Mouse (Mus musculus) neural tube, embryonic 14.5 days (tissue): ENCODE results near the gene Akap11. TPM values are rescaled to one million over a fixed set of nuclear protein-coding genes. Genes with fewer than 3 reads are reported as not detected.
"Not testable (repeated sequence)": the region's sequence is repeated elsewhere in the genome, so short reads cannot be mapped to it uniquely, and the experiment has no call there.

ENCODE experiments used
- ATAC-seq: fragments of 200-750 bp; cut with Nextera tagmentation; 2 replicates; pipeline ENCODE4 v1.8.0; 2017; ENCODE audit warnings: low read depth, mild to moderate bottlenecking, moderate TSS enrichment, moderate library complexity
- H3K27ac ChIP-seq: fragments of 300-500 bp; sonication (generic); 2 replicates; pipeline ENCODE4 v1.5.1; 2014; ENCODE audit warnings: low read depth, mild to moderate bottlenecking, control low read depth, low read length, moderate library complexity, mixed read lengths
- H3K27me3 ChIP-seq: fragments of 300-500 bp; sonication (generic); 2 replicates; pipeline ENCODE4 v1.6.1; 2014; ENCODE audit warnings: low read length; ENCODE audit not compliant: control insufficient read depth, insufficient read depth
- H3K36me3 ChIP-seq: fragments of 300-500 bp; sonication (generic); 2 replicates; pipeline ENCODE4 v1.6.1; 2014; ENCODE audit warnings: low read length, mixed read lengths; ENCODE audit not compliant: control insufficient read depth, insufficient read depth
- H3K4me1 ChIP-seq: fragments of 300-500 bp; sonication (generic); 2 replicates; pipeline ENCODE4 v1.6.1; 2014; ENCODE audit warnings: low read length; ENCODE audit not compliant: control insufficient read depth, insufficient read depth
- H3K4me2 ChIP-seq: fragments of 300-500 bp; sonication (generic); 2 replicates; pipeline ENCODE4 v1.6.1; 2014; ENCODE audit warnings: mild to moderate bottlenecking, low read depth, low read length, control low read depth
- H3K4me3 ChIP-seq: fragments of 300-500 bp; sonication (generic); 2 replicates; pipeline ENCODE4 v1.5.1; 2014; ENCODE audit warnings: low read depth, low read length, control low read depth, mixed read lengths
- H3K9ac ChIP-seq: fragments of 300-500 bp; sonication (generic); replicated peaks from 2 replicates; pipeline ENCODE4 v1.6.1; 2014; ENCODE audit warnings: low read depth, mild to moderate bottlenecking, control low read depth, low read length, mixed read lengths
- H3K9me3 ChIP-seq: fragments of 300-500 bp; sonication (generic); 2 replicates; pipeline ENCODE4 v1.6.1; 2016; ENCODE audit warnings: low read length; ENCODE audit not compliant: control insufficient read depth
- whole genome bisulfite sequencing: fragments of 180-500 bp; shearing (Covaris S2); extraction: QIAGEN DNeasy Blood & Tissue Kit; methylation state at CpG from one replicate; pipeline ENCODE4 v1.1.7; 2014; 5-methylcytosine and 5-hydroxymethylcytosine counted together
- polyA plus RNA-seq: library from polyadenylated mRNA; unstranded; fragments of >200 nt; fragmentation: Nextera tagmentation; extraction: Ambion mirVana; gene quantifications from 2 replicates; pipeline ENCODE4 v1.2.1, GENCODE M21; 2014

Gene Akap11
- polyA plus RNA-seq, 1 experiment from 2014 or later = 40.3 TPM

- H3K27ac ChIP-seq = no peak overlapping the region
- ATAC-seq = no peak
- 94% methylated on average over 8 of the region's 8 CpGs for WGBS
- H3K4me2 ChIP-seq = no peak overlapping the region
- H3K9me3 ChIP-seq = no peaks in the 10 kb centered on the region
- H3K36me3 ChIP-seq = no peaks in the 10 kb centered on the region
- no peak overlapping the region for H3K4me3 ChIP-seq
- no peaks in the 10 kb centered on the region for H3K4me1 ChIP-seq
- H3K27me3 ChIP-seq = no peaks in the 10 kb centered on the region
- H3K9ac ChIP-seq = no peak overlapping the region
These were observed 22.4 kb upstream of the Akap11 start for GRCm38 (mm10) chr14:78559042-78559441.

GRCm38 (mm10) chr14:78554830-78555229, 18.2 kb upstream of the Akap11 start:
- H3K27me3 ChIP-seq, ATAC-seq, H3K4me2 ChIP-seq, H3K4me3 ChIP-seq, H3K9ac ChIP-seq, H3K27ac ChIP-seq, H3K36me3 ChIP-seq, H3K4me1 ChIP-seq, H3K9me3 ChIP-seq: not testable (repeated sequence)
- 52% methylated on average over 3 of the region's 3 CpGs for WGBS

- Histone ChIP-seq H3K9me3 (no peaks in the 10 kb centered on the region), H3K27ac (no peak overlapping the region), H3K4me1 (no peaks in the 10 kb centered on the region), H3K4me3 (no peak overlapping the region), H3K4me2 (no peak overlapping the region), H3K36me3 (no peaks in the 10 kb centered on the region), H3K9ac (no peak overlapping the region), H3K27me3 (no peaks in the 10 kb centered on the region)
- ATAC-seq = no peak
- 94% methylated on average over 6 of the region's 6 CpGs for WGBS
These were observed 17.1 kb upstream of the Akap11 start for GRCm38 (mm10) chr14:78553661-78554060.

GRCm38 (mm10) chr14:78548807-78549206, 12.2 kb upstream of the Akap11 start:
- Histone ChIP-seq H3K27me3 (no peaks in the 10 kb centered on the region), H3K4me1 (no peaks in the 10 kb centered on the region), H3K4me2 (no peak overlapping the region), H3K4me3 (no peak overlapping the region), H3K9ac (no peak overlapping the region), H3K36me3 (no peaks in the 10 kb centered on the region), H3K27ac (no peak overlapping the region), H3K9me3 (no peaks in the 10 kb centered on the region)
- no peak for ATAC-seq
- WGBS = 84% methylated on average over 6 of the region's 6 CpGs

- no peaks in the 10 kb centered on the region for H3K9me3 ChIP-seq
- peaks cover 8% of the 10 kb centered on the region; the same call in 1 of the 2 replicates for H3K4me1 ChIP-seq
- no peak overlapping the region for H3K4me2 ChIP-seq
- H3K9ac ChIP-seq = no peak overlapping the region
- H3K27me3 ChIP-seq = no peaks in the 10 kb centered on the region
- ATAC-seq = no peak
- H3K36me3 ChIP-seq = no peaks in the 10 kb centered on the region
- no peak overlapping the region for H3K4me3 ChIP-seq
- WGBS = 83% methylated on average over 3 of the region's 3 CpGs
- no peak overlapping the region for H3K27ac ChIP-seq
These were observed 4.7 kb upstream of the Akap11 start for GRCm38 (mm10) chr14:78541319-78541718.

- Histone ChIP-seq H3K9me3 (no peaks in the 10 kb centered on the region), H3K4me1 (peaks cover 17% of the 10 kb centered on the region), H3K4me3 (no peak overlapping the region), H3K27me3 (no peaks in the 10 kb centered on the region), H3K4me2 (no peak overlapping the region), H3K27ac (no peak overlapping the region), H3K36me3 (no peaks in the 10 kb centered on the region), H3K9ac (no peak overlapping the region)
- no peak for ATAC-seq
- WGBS = 95% methylated on average over 1 of the region's 1 CpGs
These were observed 3.2 kb upstream of the Akap11 start for GRCm38 (mm10) chr14:78539821-78540220.

- Histone ChIP-seq H3K4me2 (no peak overlapping the region), H3K9me3 (no peaks in the 10 kb centered on the region), H3K27me3 (no peaks in the 10 kb centered on the region), H3K4me1 (peaks cover 24% of the 10 kb centered on the region), H3K36me3 (no peaks in the 10 kb centered on the region), H3K27ac (no peak overlapping the region), H3K4me3 (no peak overlapping the region), H3K9ac (no peak overlapping the region)
- 52% methylated on average over 5 of the region's 5 CpGs for WGBS
- ATAC-seq = no peak
These were observed 2.1 kb upstream of the Akap11 start for GRCm38 (mm10) chr14:78538572-78539320.

- H3K4me1 ChIP-seq = peaks cover 24% of the 10 kb centered on the region
- peak overlapping the region; percentile 73 for H3K4me2 ChIP-seq
- H3K4me3 ChIP-seq = peak overlapping the region; percentile 89
- WGBS = 46% methylated on average over 6 of the region's 6 CpGs
- H3K27me3 ChIP-seq = no peaks in the 10 kb centered on the region
- H3K36me3 ChIP-seq = no peaks in the 10 kb centered on the region
- no peaks in the 10 kb centered on the region for H3K9me3 ChIP-seq
- ATAC-seq = no peak
- peak overlapping the region; percentile 98; the same call in 1 of the 2 replicates for H3K9ac ChIP-seq
- H3K27ac ChIP-seq = peak overlapping the region; percentile 97
These were observed 943 bp upstream of the Akap11 start for GRCm38 (mm10) chr14:78537551-78537950.

GRCm38 (mm10) chr14:78535366-78535765, 1.2 kb downstream of the Akap11 start:
- Histone ChIP-seq H3K9me3 (no peaks in the 10 kb centered on the region), H3K4me1 (peaks cover 24% of the 10 kb centered on the region), H3K4me3 (peak overlapping the region; percentile 89), H3K27ac (0 out of 2 replicates have a peak overlapping the region, but pooled peaks have one; percentile 18), H3K4me2 (peak overlapping the region; percentile 73), H3K36me3 (no peaks in the 10 kb centered on the region), H3K9ac (peak overlapping the region; percentile 98), H3K27me3 (no peaks in the 10 kb centered on the region)
- ATAC-seq = no peak
- 35% methylated on average over 2 of the region's 2 CpGs for WGBS
